Mouse (Mus musculus): ENCODE results near the gene Gm26602. TPM values are rescaled to one million over a fixed set of nuclear protein-coding genes. Genes with fewer than 3 reads are reported as not detected.

The Gm26602 gene
- polyA plus RNA-seq, 1 experiment from 2014 or later = not detected

- Histone ChIP-seq H3K9ac (peak overlapping the region; percentile 74), H3K4me1 (replicated peaks) (peaks cover 77% of the 10 kb centered on the region), H3K4me2 (peak overlapping the region; percentile 98), H3K27me3 (peaks cover 11% of the 10 kb centered on the region), H3K27ac (replicated peaks) (peak overlapping the region; percentile 85), H3K36me3 (replicated peaks) (peaks cover 19% of the 10 kb centered on the region), H3K9me3 (replicated peaks) (no peaks in the 10 kb centered on the region), H3K4me3 (replicated peaks) (peak overlapping the region; percentile 83)
- WGBS (ENCODE audit: insufficient replicate concordance) = under 1% methylated on average over 54 of the region's 54 CpGs
- peak; percentile 19 for ATAC-seq (ENCODE audit: insufficient read depth)
Measured at GRCm38 (mm10) chr10:79927324-79928029, 16.8 kb downstream of the Gm26602 start.

GRCm38 (mm10) chr10:79928030-79928694, 17.5 kb downstream of the Gm26602 start:
- Histone ChIP-seq H3K9ac (peak overlapping the region; percentile 74), H3K36me3 (replicated peaks) (peaks cover 26% of the 10 kb centered on the region), H3K4me3 (replicated peaks) (peak overlapping the region; percentile 83), H3K27me3 (peaks cover 4% of the 10 kb centered on the region), H3K27ac (replicated peaks) (peak overlapping the region; percentile 85), H3K9me3 (replicated peaks) (no peaks in the 10 kb centered on the region), H3K4me1 (replicated peaks) (peaks cover 84% of the 10 kb centered on the region), H3K4me2 (peak overlapping the region; percentile 98)
- no peak for ATAC-seq (ENCODE audit: insufficient read depth)
- 2% methylated on average over 29 of the region's 29 CpGs for WGBS (ENCODE audit: insufficient replicate concordance)

GRCm38 (mm10) chr10:79928907-79929701, 18.4 kb downstream of the Gm26602 start:
- H3K4me1 ChIP-seq (replicated peaks) = peaks cover 89% of the 10 kb centered on the region
- H3K4me3 ChIP-seq (replicated peaks) = peak overlapping the region; percentile 83
- peak overlapping the region; percentile 98 for H3K4me2 ChIP-seq
- no peak for ATAC-seq (ENCODE audit: insufficient read depth)
- no peaks in the 10 kb centered on the region for H3K27me3 ChIP-seq
- WGBS (ENCODE audit: insufficient replicate concordance) = 26% methylated on average over 9 of the region's 9 CpGs
- H3K9ac ChIP-seq = peak overlapping the region; percentile 40
- peak overlapping the region; percentile 63 for H3K27ac ChIP-seq (replicated peaks)
- H3K9me3 ChIP-seq (replicated peaks) = no peaks in the 10 kb centered on the region
- H3K36me3 ChIP-seq (replicated peaks) = peaks cover 30% of the 10 kb centered on the region

- Histone ChIP-seq H3K27ac (replicated peaks) (peak overlapping the region; percentile 46; the same call in 1 of the 2 replicates), H3K4me1 (replicated peaks) (peaks cover 97% of the 10 kb centered on the region)
- 77% methylated on average over 18 of the region's 18 CpGs for WGBS (ENCODE audit: insufficient replicate concordance)
Measured at GRCm38 (mm10) chr10:79929967-79930825, 19.5 kb downstream of the Gm26602 start.

GRCm38 (mm10) chr10:79930826-79931186, 20.1 kb downstream of the Gm26602 start:
- Histone ChIP-seq H3K27me3 (no peaks in the 10 kb centered on the region), H3K36me3 (replicated peaks) (peaks cover 40% of the 10 kb centered on the region), H3K4me3 (replicated peaks) (no peak overlapping the region), H3K4me1 (replicated peaks) (peaks cover 98% of the 10 kb centered on the region), H3K9ac (no peak overlapping the region), H3K4me2 (no peak overlapping the region), H3K9me3 (replicated peaks) (no peaks in the 10 kb centered on the region), H3K27ac (replicated peaks) (no peak overlapping the region)
- ATAC-seq (ENCODE audit: insufficient read depth) = no peak
- 85% methylated on average over 16 of the region's 16 CpGs for WGBS (ENCODE audit: insufficient replicate concordance)

More at GRCm38 (mm10) chr10:79929967-79930825, 19.5 kb downstream of the Gm26602 start:
- H3K4me3 ChIP-seq (replicated peaks) = peak overlapping the region; percentile 83; the same call in 1 of the 2 replicates
- H3K9ac ChIP-seq = no peak overlapping the region
- ATAC-seq (ENCODE audit: insufficient read depth) = no peak
- no peaks in the 10 kb centered on the region for H3K27me3 ChIP-seq
- peaks cover 36% of the 10 kb centered on the region for H3K36me3 ChIP-seq (replicated peaks)
- no peaks in the 10 kb centered on the region for H3K9me3 ChIP-seq (replicated peaks)
- H3K4me2 ChIP-seq = peak overlapping the region; percentile 98

GRCm38 (mm10) chr10:79931797-79932196, 21.1 kb downstream of the Gm26602 start:
- Histone ChIP-seq H3K4me1 (replicated peaks) (peaks cover 98% of the 10 kb centered on the region), H3K4me3 (replicated peaks) (no peak overlapping the region), H3K4me2 (no peak overlapping the region), H3K27me3 (no peaks in the 10 kb centered on the region), H3K9me3 (replicated peaks) (no peaks in the 10 kb centered on the region), H3K36me3 (replicated peaks) (peaks cover 44% of the 10 kb centered on the region), H3K27ac (replicated peaks) (no peak overlapping the region), H3K9ac (no peak overlapping the region)
- ATAC-seq (ENCODE audit: insufficient read depth) = no peak
- WGBS (ENCODE audit: insufficient replicate concordance) = 61% methylated on average over 9 of the region's 9 CpGs

DNA sequence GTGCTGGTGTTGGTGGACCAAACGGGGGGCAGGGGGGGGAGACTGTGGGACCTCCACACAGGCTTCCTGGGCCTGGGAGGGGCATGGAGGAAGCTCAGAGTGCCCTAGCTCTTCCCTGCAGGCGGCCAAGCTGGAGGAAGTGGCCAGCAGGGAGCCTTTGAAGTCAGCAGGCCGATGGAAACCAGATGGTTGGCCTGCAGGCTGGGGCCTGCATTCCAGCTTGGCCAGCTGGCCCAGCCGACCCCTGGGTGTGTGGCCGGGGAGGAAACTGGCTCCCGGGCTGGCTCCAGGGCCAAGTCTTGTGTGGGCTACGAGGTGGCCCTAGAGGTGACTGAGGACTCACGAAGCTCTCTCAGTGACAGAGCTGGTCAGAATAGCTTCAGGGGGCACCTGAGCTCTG, 22.1 kb downstream of the Gm26602 start:
- 0 out of 2 replicates have a peak overlapping the region, but pooled peaks have one; percentile 6 for H3K27ac ChIP-seq (replicated peaks)
- ATAC-seq (ENCODE audit: insufficient read depth) = no peak
- no peak overlapping the region for H3K9ac ChIP-seq
- H3K4me2 ChIP-seq = peak overlapping the region; percentile 7; the same call in 1 of the 2 replicates
- 52% methylated on average over 8 of the region's 8 CpGs for WGBS (ENCODE audit: insufficient replicate concordance)
- H3K4me1 ChIP-seq (replicated peaks) = peaks cover 98% of the 10 kb centered on the region
- no peaks in the 10 kb centered on the region for H3K27me3 ChIP-seq
- H3K9me3 ChIP-seq (replicated peaks) = no peaks in the 10 kb centered on the region
- H3K36me3 ChIP-seq (replicated peaks) = peaks cover 44% of the 10 kb centered on the region
- H3K4me3 ChIP-seq (replicated peaks) = no peak overlapping the region

GRCm38 (mm10) chr10:79933145-79933679, 22.6 kb downstream of the Gm26602 start:
- peaks cover 44% of the 10 kb centered on the region for H3K36me3 ChIP-seq (replicated peaks)
- no peak overlapping the region for H3K4me2 ChIP-seq
- H3K4me1 ChIP-seq (replicated peaks) = peaks cover 98% of the 10 kb centered on the region
- 0 out of 2 replicates have a peak overlapping the region, but pooled peaks have one; percentile 6 for H3K27ac ChIP-seq (replicated peaks)
- no peak overlapping the region for H3K4me3 ChIP-seq (replicated peaks)
- no peak overlapping the region for H3K9ac ChIP-seq
- 66% methylated on average over 9 of the region's 9 CpGs for WGBS (ENCODE audit: insufficient replicate concordance)
- no peaks in the 10 kb centered on the region for H3K27me3 ChIP-seq
- H3K9me3 ChIP-seq (replicated peaks) = no peaks in the 10 kb centered on the region
- ATAC-seq (ENCODE audit: insufficient read depth) = no peak

- H3K36me3 ChIP-seq (replicated peaks) = peaks cover 44% of the 10 kb centered on the region
Measured at GRCm38 (mm10) chr10:79933861-79934260, 23.2 kb downstream of the Gm26602 start.

GRCm38 (mm10) chr10:79934272-79934721, 23.6 kb downstream of the Gm26602 start:
- no peak overlapping the region for H3K4me3 ChIP-seq (replicated peaks)
- H3K4me1 ChIP-seq (replicated peaks) = peaks cover 99% of the 10 kb centered on the region
- no peak overlapping the region for H3K9ac ChIP-seq
- 58% methylated on average over 13 of the region's 13 CpGs for WGBS (ENCODE audit: insufficient replicate concordance)
- H3K4me2 ChIP-seq = peak overlapping the region; percentile 4; the same call in 1 of the 2 replicates
- ATAC-seq (ENCODE audit: insufficient read depth) = no peak
- no peaks in the 10 kb centered on the region for H3K27me3 ChIP-seq
- 0 out of 2 replicates have a peak overlapping the region, but pooled peaks have one; percentile 38 for H3K27ac ChIP-seq (replicated peaks)
- H3K9me3 ChIP-seq (replicated peaks) = no peaks in the 10 kb centered on the region
- H3K36me3 ChIP-seq (replicated peaks) = peaks cover 44% of the 10 kb centered on the region

More at GRCm38 (mm10) chr10:79933861-79934260, 23.2 kb downstream of the Gm26602 start:
- Histone ChIP-seq H3K4me3 (replicated peaks) (no peak overlapping the region), H3K9ac (no peak overlapping the region), H3K27ac (replicated peaks) (no peak overlapping the region), H3K27me3 (no peaks in the 10 kb centered on the region), H3K4me1 (replicated peaks) (peaks cover 100% of the 10 kb centered on the region), H3K9me3 (replicated peaks) (no peaks in the 10 kb centered on the region), H3K4me2 (peak overlapping the region; percentile 4; the same call in 1 of the 2 replicates)
- 71% methylated on average over 6 of the region's 6 CpGs for WGBS (ENCODE audit: insufficient replicate concordance)
- no peak for ATAC-seq (ENCODE audit: insufficient read depth)

Measured in liver, embryonic 15.5 days (tissue).